Mouse (Mus musculus) olfactory bulb, adult 2 months (tissue): ENCODE results near the gene Slc6a17. TPM values are rescaled to one million over a fixed set of nuclear protein-coding genes. Genes with fewer than 3 reads are reported as not detected.

Experiments
- H3K27ac ChIP-seq: fragments of 200-500 bp; 2 replicates; pipeline ENCODE4 v1.5.1; 2012; ENCODE audit warnings: low read depth, low read length; ENCODE audit not compliant: insufficient read depth
- H3K4me1 ChIP-seq: fragments of 200-500 bp; 2 replicates; pipeline ENCODE4 v1.6.1; 2012; ENCODE audit warnings: low read length; ENCODE audit not compliant: control insufficient read depth, insufficient read depth
- H3K4me3 ChIP-seq: fragments of 200-500 bp; 2 replicates; pipeline ENCODE4 v1.5.1; 2012; ENCODE audit warnings: mild to moderate bottlenecking, low read depth, low read length, moderate library complexity; ENCODE audit not compliant: insufficient read depth
- CTCF ChIP-seq: fragments of 200-500 bp; IDR thresholded peaks from 2 replicates; pipeline ENCODE4 v1.5.1; 2012; ENCODE audit warnings: low read depth, mild to moderate bottlenecking, low read length, moderate library complexity; ENCODE audit not compliant: insufficient read depth
- POLR2A ChIP-seq: fragments of 200-500 bp; IDR thresholded peaks from 2 replicates; pipeline ENCODE4 v1.6.1; 2012; ENCODE audit warnings: mild to moderate bottlenecking, low read depth, low read length, moderate library complexity; ENCODE audit not compliant: insufficient read depth
- WGBS: fragments of 180-500 bp; shearing (Covaris S2); methylation state at CpG from one replicate; pipeline ENCODE4 v1.1.7; 2018; 5-methylcytosine and 5-hydroxymethylcytosine counted together
- polyA plus RNA-seq: library from polyadenylated mRNA; stranded (reverse); fragments of >200 nt; gene quantifications from 2 replicates; pipeline ENCODE4 v1.2.4, GENCODE M21; 2012; ENCODE audit warnings: low replicate concordance; ENCODE audit not compliant: missing spikeins, insufficient read depth, insufficient read length

The Slc6a17 gene
- polyA plus RNA-seq, 1 experiment = not detected

GRCm38 (mm10) chr3:107459773-107460431 is 57.9 kb downstream of the Slc6a17 start:
- 1% methylated on average over 69 of the region's 69 CpGs for WGBS
- TF ChIP-seq CTCF (no peak), POLR2A (no peak)
- Histone ChIP-seq H3K27ac (no peak overlapping the region), H3K4me3 (peak overlapping the region; percentile 47), H3K4me1 (peaks cover 24% of the 10 kb centered on the region)

GRCm38 (mm10) chr3:107459196-107459772 is 58.5 kb downstream of the Slc6a17 start, which contains the start of gene Kcnc4:
Gene Kcnc4 (minus strand): TSS chr3:107459552.
- Histone ChIP-seq H3K4me3 (peak within 1 kb of the TSS; percentile 47), H3K27ac (no peak within 1 kb of the TSS), H3K4me1 (peaks cover 24% of the 10 kb centered on the region)
- TF ChIP-seq POLR2A (no peak), CTCF (no peak)
- WGBS = under 1% methylated on average over 68 of the region's 68 CpGs

GRCm38 (mm10) chr3:107458528-107459195 is 59.2 kb downstream of the Slc6a17 start:
- Histone ChIP-seq H3K4me1 (peaks cover 24% of the 10 kb centered on the region), H3K27ac (no peak overlapping the region), H3K4me3 (peak overlapping the region; percentile 47)
- WGBS = under 1% methylated on average over 51 of the region's 51 CpGs
- TF ChIP-seq POLR2A = no peak
- TF ChIP-seq CTCF = peak; percentile 4; the same call in 1 of the 2 replicates

GRCm38 (mm10) chr3:107458104-107458503 is 59.7 kb downstream of the Slc6a17 start:
- Histone ChIP-seq H3K4me1 (peaks cover 24% of the 10 kb centered on the region), H3K4me3 (peak overlapping the region; percentile 47), H3K27ac (no peak overlapping the region)
- no peak for TF ChIP-seq POLR2A
- no peak for TF ChIP-seq CTCF
- 19% methylated on average over 23 of the region's 23 CpGs for WGBS

GRCm38 (mm10) chr3:107454280-107454679 is 63.5 kb downstream of the Slc6a17 start:
- TF ChIP-seq POLR2A (no peak), CTCF (no peak)
- WGBS = 94% methylated on average over 4 of the region's 4 CpGs

GRCm38 (mm10) chr3:107446822-107447221 is 71.0 kb downstream of the Slc6a17 start:
- H3K4me3 ChIP-seq = no peak overlapping the region
- H3K27ac ChIP-seq = no peak overlapping the region
- TF ChIP-seq POLR2A = no peak
- no peak for TF ChIP-seq CTCF
- WGBS = 63% methylated on average over 3 of the region's 3 CpGs
- peaks cover 28% of the 10 kb centered on the region for H3K4me1 ChIP-seq

More at GRCm38 (mm10) chr3:107454280-107454679, 63.5 kb downstream of the Slc6a17 start:
- Histone ChIP-seq H3K27ac (no peak overlapping the region), H3K4me1 (peaks cover 14% of the 10 kb centered on the region), H3K4me3 (no peak overlapping the region)

GRCm38 (mm10) chr3:107443866-107444265 is 74.0 kb downstream of the Slc6a17 start:
- TF ChIP-seq POLR2A (no peak), CTCF (no peak)
- Histone ChIP-seq H3K4me1 (peaks cover 38% of the 10 kb centered on the region), H3K4me3 (no peak overlapping the region), H3K27ac (no peak overlapping the region)
- WGBS = 80% methylated on average over 5 of the region's 5 CpGs

GRCm38 (mm10) chr3:107442191-107442590 is 75.6 kb downstream of the Slc6a17 start:
- WGBS = 41% methylated on average over 11 of the region's 11 CpGs
- no peak overlapping the region for H3K27ac ChIP-seq
- H3K4me3 ChIP-seq = no peak overlapping the region
- TF ChIP-seq POLR2A = no peak
- no peak for TF ChIP-seq CTCF
- peaks cover 33% of the 10 kb centered on the region for H3K4me1 ChIP-seq

- WGBS = 50% methylated on average over 8 of the region's 8 CpGs
- H3K27ac ChIP-seq = no peak overlapping the region
- no peak overlapping the region for H3K4me3 ChIP-seq
- H3K4me1 ChIP-seq = peaks cover 36% of the 10 kb centered on the region
- TF ChIP-seq POLR2A = no peak
- no peak for TF ChIP-seq CTCF
These were observed 76.5 kb downstream of the Slc6a17 start for GRCm38 (mm10) chr3:107441306-107441705.

GRCm38 (mm10) chr3:107439280-107439679 is 78.5 kb downstream of the Slc6a17 start:
- no peak for TF ChIP-seq CTCF
- TF ChIP-seq POLR2A = no peak
- WGBS = 91% methylated on average over 11 of the region's 11 CpGs
- Histone ChIP-seq H3K4me1 (peaks cover 38% of the 10 kb centered on the region), H3K4me3 (no peak overlapping the region), H3K27ac (no peak overlapping the region)
